Mouse (Mus musculus) embryonic fibroblast, embryonic 13.5 days (primary cell): Measurements from ENCODE around the gene Scrn2.
A peak's percentile ranks its signal among the peaks of the same experiment; 100 is the strongest.

Experiments
- CTCF ChIP-seq: IDR thresholded peaks from 2 replicates; pipeline ENCODE4 v1.5.1; 2011; ENCODE audit warnings: mild to moderate bottlenecking, control low read depth, low read length, moderate library complexity, borderline replicate concordance; ENCODE audit not compliant: insufficient read depth
- POLR2A ChIP-seq: IDR thresholded peaks from 2 replicates; pipeline ENCODE4 v1.6.1; 2011; ENCODE audit warnings: low read depth, mild to moderate bottlenecking, control low read depth, low read length, moderate library complexity

DNA sequence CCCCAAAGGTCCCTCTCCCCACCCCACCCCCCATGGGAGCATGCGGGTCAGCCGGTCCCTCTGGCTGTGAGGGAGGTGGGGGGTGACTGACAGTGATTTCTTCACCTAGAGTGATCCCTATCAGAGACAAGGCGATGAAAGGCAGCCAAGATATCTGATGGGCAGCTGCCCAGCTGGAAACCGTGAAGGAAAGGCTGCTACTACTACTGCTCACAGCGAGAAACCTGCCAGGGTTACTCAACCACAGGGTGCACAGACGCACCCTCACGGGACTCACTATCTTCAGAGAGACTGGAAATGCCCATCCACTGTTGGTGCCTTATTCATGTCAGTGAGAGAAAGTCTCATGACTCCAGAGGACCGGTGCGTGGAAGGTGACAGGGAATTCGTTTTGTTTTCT is 4.8 kb upstream of the Scrn2 start:
- TF ChIP-seq CTCF = no peak
- TF ChIP-seq POLR2A = peak; percentile 40; the same call in 1 of the 2 replicates
